Mouse (Mus musculus) neural tube, embryonic 15.5 days (tissue): ENCODE data around the gene Fbxo34. TPM values are rescaled to one million over a fixed set of nuclear protein-coding genes. Genes with fewer than 3 reads are reported as not detected.

Experiments used
- ATAC-seq: fragments of 200-750 bp; cut with Nextera tagmentation; 2 replicates; pipeline ENCODE4 v1.8.0; 2017; ENCODE audit warnings: mild to moderate bottlenecking, moderate TSS enrichment, moderate library complexity; ENCODE audit not compliant: low FRiP score
- H3K27ac ChIP-seq: fragments of 300-500 bp; sonication (generic); replicated peaks from 2 replicates; pipeline ENCODE4 v1.5.1; 2015; ENCODE audit warnings: mild to moderate bottlenecking, inconsistent platforms
- H3K27me3 ChIP-seq: fragments of 300-500 bp; sonication (generic); replicated peaks from 2 replicates; pipeline ENCODE4 v1.6.1; 2015; ENCODE audit warnings: inconsistent platforms
- H3K36me3 ChIP-seq: fragments of 300-500 bp; sonication (generic); 2 replicates; pipeline ENCODE4 v1.6.1; 2015; ENCODE audit warnings: inconsistent platforms
- H3K4me1 ChIP-seq: fragments of 300-500 bp; sonication (generic); 2 replicates; pipeline ENCODE4 v1.6.1; 2015; ENCODE audit warnings: inconsistent platforms
- H3K4me2 ChIP-seq: fragments of 300-500 bp; sonication (generic); 2 replicates; pipeline ENCODE4 v1.6.1; 2015; ENCODE audit warnings: inconsistent platforms, mild to moderate bottlenecking, moderate library complexity
- H3K4me3 ChIP-seq: fragments of 300-500 bp; sonication (generic); replicated peaks from 2 replicates; pipeline ENCODE4 v1.5.1; 2015; ENCODE audit warnings: mild to moderate bottlenecking, inconsistent platforms
- H3K9ac ChIP-seq: fragments of 300-500 bp; sonication (generic); replicated peaks from 2 replicates; pipeline ENCODE4 v1.6.1; 2015; ENCODE audit warnings: mild to moderate bottlenecking, inconsistent platforms
- H3K9me3 ChIP-seq: fragments of 300-500 bp; sonication (generic); replicated peaks from 2 replicates; pipeline ENCODE4 v1.6.1; 2016; ENCODE audit warnings: inconsistent platforms
- WGBS: fragments of 180-500 bp; shearing (Covaris S2); methylation state at CpG from one replicate; pipeline ENCODE4 v1.1.7; 2015; ENCODE audit warnings: mixed read lengths; 5-methylcytosine and 5-hydroxymethylcytosine counted together
- polyA plus RNA-seq: library from polyadenylated mRNA; unstranded; fragments of >200 nt; fragmentation: Nextera tagmentation; extraction: Ambion mirVana; gene quantifications from 2 replicates; pipeline ENCODE4 v1.2.1, GENCODE M21; 2015

The Fbxo34 gene
- polyA plus RNA-seq, 1 experiment from 2014 or later: 30.9 TPM

- H3K36me3 ChIP-seq: peaks cover 69% of the 10 kb centered on the region
- H3K27me3 ChIP-seq: no peaks in the 10 kb centered on the region
- no peak overlapping the region for H3K9ac ChIP-seq
- ATAC-seq: no peak
- no peak overlapping the region for H3K4me3 ChIP-seq
- H3K9me3 ChIP-seq: no peaks in the 10 kb centered on the region
- H3K4me2 ChIP-seq: no peak overlapping the region
- no peak overlapping the region for H3K27ac ChIP-seq
- no peaks in the 10 kb centered on the region for H3K4me1 ChIP-seq
- 95% methylated on average over 10 of the region's 10 CpGs for WGBS
These were observed 91.2 kb downstream of the Fbxo34 start for GRCm38 (mm10) chr14:47541325-47541948.

- 92% methylated on average over 3 of the region's 3 CpGs for WGBS
- Histone ChIP-seq H3K9ac (no peak overlapping the region), H3K27me3 (no peaks in the 10 kb centered on the region), H3K36me3 (peaks cover 78% of the 10 kb centered on the region), H3K4me1 (no peaks in the 10 kb centered on the region), H3K4me2 (no peak overlapping the region), H3K27ac (no peak overlapping the region), H3K9me3 (no peaks in the 10 kb centered on the region), H3K4me3 (no peak overlapping the region)
- no peak for ATAC-seq
These were observed 92.1 kb downstream of the Fbxo34 start for GRCm38 (mm10) chr14:47542283-47542682.

GRCm38 (mm10) chr14:47544286-47544685, 94.1 kb downstream of the Fbxo34 start:
- 96% methylated on average over 5 of the region's 5 CpGs for whole genome bisulfite sequencing
- Histone ChIP-seq H3K9ac (no peak overlapping the region), H3K4me3 (no peak overlapping the region), H3K27me3 (no peaks in the 10 kb centered on the region), H3K27ac (no peak overlapping the region), H3K36me3 (peaks cover 94% of the 10 kb centered on the region), H3K9me3 (no peaks in the 10 kb centered on the region), H3K4me1 (no peaks in the 10 kb centered on the region), H3K4me2 (no peak overlapping the region)
- no peak for ATAC-seq

GRCm38 (mm10) chr14:47544877-47545276, 94.7 kb downstream of the Fbxo34 start:
- Histone ChIP-seq H3K9me3 (no peaks in the 10 kb centered on the region), H3K4me1 (no peaks in the 10 kb centered on the region), H3K9ac (no peak overlapping the region), H3K4me3 (no peak overlapping the region), H3K27me3 (no peaks in the 10 kb centered on the region), H3K36me3 (peaks cover 94% of the 10 kb centered on the region), H3K27ac (no peak overlapping the region), H3K4me2 (no peak overlapping the region)
- 91% methylated on average over 4 of the region's 4 CpGs for WGBS
- no peak for ATAC-seq

- Histone ChIP-seq H3K4me1 (no peaks in the 10 kb centered on the region), H3K9me3 (no peaks in the 10 kb centered on the region), H3K27ac (no peak overlapping the region), H3K4me2 (no peak overlapping the region), H3K4me3 (no peak overlapping the region), H3K36me3 (peaks cover 73% of the 10 kb centered on the region), H3K27me3 (no peaks in the 10 kb centered on the region), H3K9ac (no peak overlapping the region)
- 99% methylated on average over 6 of the region's 6 CpGs for WGBS
- ATAC-seq: no peak
These were observed 101.4 kb downstream of the Fbxo34 start for GRCm38 (mm10) chr14:47551668-47552067.

GRCm38 (mm10) chr14:47553380-47553779, 103.2 kb downstream of the Fbxo34 start:
- H3K9me3 ChIP-seq: no peaks in the 10 kb centered on the region
- WGBS: 90% methylated on average over 2 of the region's 2 CpGs

GRCm38 (mm10) chr14:47554236-47554635, 104.0 kb downstream of the Fbxo34 start:
- H3K27ac ChIP-seq: no peak overlapping the region
- no peaks in the 10 kb centered on the region for H3K27me3 ChIP-seq
- 98% methylated on average over 4 of the region's 4 CpGs for WGBS
- H3K9me3 ChIP-seq: no peaks in the 10 kb centered on the region
- H3K4me1 ChIP-seq: no peaks in the 10 kb centered on the region
- H3K4me3 ChIP-seq: no peak overlapping the region
- ATAC-seq: no peak
- no peak overlapping the region for H3K4me2 ChIP-seq
- peaks cover 60% of the 10 kb centered on the region for H3K36me3 ChIP-seq
- no peak overlapping the region for H3K9ac ChIP-seq

More at GRCm38 (mm10) chr14:47553380-47553779, 103.2 kb downstream of the Fbxo34 start:
- H3K4me3 ChIP-seq: no peak overlapping the region
- no peaks in the 10 kb centered on the region for H3K27me3 ChIP-seq
- no peak overlapping the region for H3K27ac ChIP-seq
- ATAC-seq: no peak
- peaks cover 66% of the 10 kb centered on the region for H3K36me3 ChIP-seq
- H3K9ac ChIP-seq: no peak overlapping the region
- no peak overlapping the region for H3K4me2 ChIP-seq
- no peaks in the 10 kb centered on the region for H3K4me1 ChIP-seq

- H3K9me3 ChIP-seq: no peaks in the 10 kb centered on the region
- H3K4me2 ChIP-seq: no peak overlapping the region
- no peaks in the 10 kb centered on the region for H3K27me3 ChIP-seq
- no peaks in the 10 kb centered on the region for H3K4me1 ChIP-seq
- ATAC-seq: no peak
- no peak overlapping the region for H3K4me3 ChIP-seq
- 97% methylated on average over 5 of the region's 5 CpGs for WGBS
- H3K27ac ChIP-seq: no peak overlapping the region
- peaks cover 53% of the 10 kb centered on the region for H3K36me3 ChIP-seq
- H3K9ac ChIP-seq: no peak overlapping the region
These were observed 105.0 kb downstream of the Fbxo34 start for GRCm38 (mm10) chr14:47555225-47555624.

- no peak overlapping the region for H3K27ac ChIP-seq
- WGBS: 90% methylated on average over 2 of the region's 2 CpGs
- no peak overlapping the region for H3K4me3 ChIP-seq
- peaks cover 31% of the 10 kb centered on the region for H3K36me3 ChIP-seq
- no peak overlapping the region for H3K9ac ChIP-seq
- H3K4me2 ChIP-seq: no peak overlapping the region
- no peaks in the 10 kb centered on the region for H3K27me3 ChIP-seq
- no peaks in the 10 kb centered on the region for H3K9me3 ChIP-seq
- no peaks in the 10 kb centered on the region for H3K4me1 ChIP-seq
- ATAC-seq: no peak
These were observed 110.5 kb downstream of the Fbxo34 start for GRCm38 (mm10) chr14:47560714-47561113.

GRCm38 (mm10) chr14:47562530-47562929, 112.3 kb downstream of the Fbxo34 start:
- H3K9me3 ChIP-seq: no peaks in the 10 kb centered on the region
- no peak for ATAC-seq
- H3K36me3 ChIP-seq: peaks cover 23% of the 10 kb centered on the region
- no peak overlapping the region for H3K9ac ChIP-seq
- no peak overlapping the region for H3K4me2 ChIP-seq
- peaks cover 9% of the 10 kb centered on the region for H3K4me1 ChIP-seq
- no peak overlapping the region for H3K27ac ChIP-seq
- no peak overlapping the region for H3K4me3 ChIP-seq
- no peaks in the 10 kb centered on the region for H3K27me3 ChIP-seq
- 96% methylated on average over 1 of the region's 1 CpGs for WGBS

- Histone ChIP-seq H3K27ac (no peak overlapping the region), H3K9ac (no peak overlapping the region), H3K4me3 (no peak overlapping the region), H3K9me3 (no peaks in the 10 kb centered on the region), H3K4me1 (peaks cover 13% of the 10 kb centered on the region), H3K36me3 (peaks cover 18% of the 10 kb centered on the region), H3K27me3 (no peaks in the 10 kb centered on the region), H3K4me2 (no peak overlapping the region)
- ATAC-seq: no peak
- WGBS: 87% methylated on average over 4 of the region's 4 CpGs
These were observed 112.9 kb downstream of the Fbxo34 start for GRCm38 (mm10) chr14:47563106-47563505.

GRCm38 (mm10) chr14:47567962-47568652, 117.9 kb downstream of the Fbxo34 start:
- Histone ChIP-seq H3K4me3 (peak overlapping the region; percentile 71), H3K27me3 (no peaks in the 10 kb centered on the region), H3K27ac (peak overlapping the region; percentile 60), H3K4me2 (peak overlapping the region; percentile 76), H3K36me3 (peaks cover 10% of the 10 kb centered on the region; the same call in 1 of the 2 replicates), H3K9ac (peak overlapping the region; percentile 75), H3K9me3 (no peaks in the 10 kb centered on the region), H3K4me1 (peaks cover 16% of the 10 kb centered on the region)
- ATAC-seq: peak; percentile 100
- under 1% methylated on average over 46 of the region's 46 CpGs for WGBS
